Mouse (Mus musculus) thymus, adult 2 months (tissue): Measurements from ENCODE around the gene Fbxl18. TPM values are rescaled to one million over a fixed set of nuclear protein-coding genes. Genes with fewer than 3 reads are reported as not detected.

Experiments
- DNase-seq: peaks from one replicate; pipeline ENCODE4 v3.0.0; 2021
- H3K27ac ChIP-seq: fragments of 200-500 bp; 2 replicates; pipeline ENCODE4 v1.5.1; 2012; ENCODE audit warnings: low read length, control low read depth; ENCODE audit not compliant: control insufficient read depth, insufficient read depth
- H3K27me3 ChIP-seq: fragments of 200-500 bp; 2 replicates; pipeline ENCODE4 v1.6.1; 2012; ENCODE audit warnings: mild to moderate bottlenecking, low read length, moderate library complexity, mixed read lengths; ENCODE audit not compliant: control insufficient read depth, insufficient read depth
- H3K36me3 ChIP-seq: fragments of 200-500 bp; 2 replicates; pipeline ENCODE4 v1.6.1; 2012; ENCODE audit warnings: mild to moderate bottlenecking, low read length, moderate library complexity; ENCODE audit not compliant: control insufficient read depth, insufficient read depth
- H3K4me1 ChIP-seq: fragments of 200-500 bp; replicated peaks from 2 replicates; pipeline ENCODE4 v1.6.1; 2012; ENCODE audit warnings: low read length; ENCODE audit not compliant: control insufficient read depth, insufficient read depth
- H3K4me3 ChIP-seq: fragments of 200-500 bp; 2 replicates; pipeline ENCODE4 v1.5.1; 2012; ENCODE audit warnings: mild to moderate bottlenecking, low read length, control low read depth, moderate library complexity; ENCODE audit not compliant: control insufficient read depth, insufficient read depth
- CTCF ChIP-seq: fragments of 200-500 bp; IDR thresholded peaks from 2 replicates; pipeline ENCODE4 v1.5.1; 2012; ENCODE audit warnings: mild to moderate bottlenecking, control low read depth, low read length, moderate library complexity, borderline replicate concordance; ENCODE audit not compliant: control insufficient read depth, poor library complexity, insufficient read depth; ENCODE audit errors: extremely low read depth
- POLR2A ChIP-seq: fragments of 200-500 bp; IDR thresholded peaks from 2 replicates; pipeline ENCODE4 v1.6.1; 2012; ENCODE audit warnings: mild to moderate bottlenecking, low read length, control low read depth, moderate library complexity; ENCODE audit not compliant: control insufficient read depth, poor library complexity, insufficient read depth; ENCODE audit errors: extremely low read depth
- WGBS: fragments of 180-500 bp; shearing (Covaris S2); methylation state at CpG from one replicate; pipeline ENCODE4 v1.1.7; 2018; 5-methylcytosine and 5-hydroxymethylcytosine counted together
- polyA plus RNA-seq: library from polyadenylated mRNA; depleted of rRNA; stranded (reverse); fragments of >200 nt; gene quantifications from 2 replicates; pipeline ENCODE4 v1.2.3, GENCODE M21; 2012

Fbxl18 gene
- polyA plus RNA-seq, 1 experiment, result 25.8 TPM

- WGBS, result 84% methylated on average over 10 of the region's 10 CpGs
- no peaks in the 10 kb centered on the region for H3K27me3 ChIP-seq
- no peak overlapping the region for H3K27ac ChIP-seq
- H3K36me3 ChIP-seq, result no peaks in the 10 kb centered on the region
- DNase-seq, result no peak
- no peak overlapping the region for H3K4me3 ChIP-seq
- no peak for TF ChIP-seq CTCF
- H3K4me1 ChIP-seq, result no peaks in the 10 kb centered on the region
These were observed 40.3 kb downstream of the Fbxl18 start for GRCm38 (mm10) chr5:142854877-142855276.

GRCm38 (mm10) chr5:142853585-142853984, 41.6 kb downstream of the Fbxl18 start:
- TF ChIP-seq POLR2A, result no peak
- no peak for TF ChIP-seq CTCF
- Histone ChIP-seq H3K36me3 (no peaks in the 10 kb centered on the region), H3K27ac (no peak overlapping the region), H3K27me3 (no peaks in the 10 kb centered on the region), H3K4me1 (no peaks in the 10 kb centered on the region), H3K4me3 (no peak overlapping the region)
- DNase-seq, result no peak
- WGBS, result 74% methylated on average over 6 of the region's 6 CpGs

GRCm38 (mm10) chr5:142851681-142852049, 43.6 kb downstream of the Fbxl18 start:
- no peaks in the 10 kb centered on the region for H3K27me3 ChIP-seq
- no peak overlapping the region for H3K27ac ChIP-seq
- no peaks in the 10 kb centered on the region for H3K36me3 ChIP-seq
- 76% methylated on average over 5 of the region's 5 CpGs for WGBS
- TF ChIP-seq CTCF, result no peak
- TF ChIP-seq POLR2A, result no peak
- no peak overlapping the region for H3K4me3 ChIP-seq
- H3K4me1 ChIP-seq, result no peaks in the 10 kb centered on the region
- no peak for DNase-seq

GRCm38 (mm10) chr5:142850916-142851680, 44.1 kb downstream of the Fbxl18 start:
- DNase-seq, result no peak
- no peak for TF ChIP-seq POLR2A
- TF ChIP-seq CTCF, result no peak
- 74% methylated on average over 7 of the region's 7 CpGs for WGBS
- Histone ChIP-seq H3K4me3 (no peak overlapping the region), H3K36me3 (no peaks in the 10 kb centered on the region), H3K27me3 (no peaks in the 10 kb centered on the region), H3K4me1 (no peaks in the 10 kb centered on the region), H3K27ac (no peak overlapping the region)

- H3K27ac ChIP-seq, result no peak overlapping the region
- DNase-seq, result no peak
- no peaks in the 10 kb centered on the region for H3K36me3 ChIP-seq
- TF ChIP-seq CTCF (no peak), POLR2A (no peak)
- H3K4me1 ChIP-seq, result no peaks in the 10 kb centered on the region
- H3K4me3 ChIP-seq, result no peak overlapping the region
- WGBS, result 93% methylated on average over 9 of the region's 9 CpGs
- no peaks in the 10 kb centered on the region for H3K27me3 ChIP-seq
These were observed 44.7 kb downstream of the Fbxl18 start for GRCm38 (mm10) chr5:142850476-142850875.

GRCm38 (mm10) chr5:142848911-142849310, 46.3 kb downstream of the Fbxl18 start:
- TF ChIP-seq POLR2A (no peak), CTCF (no peak)
- DNase-seq, result no peak
- WGBS, result 98% methylated on average over 7 of the region's 7 CpGs
- H3K27me3 ChIP-seq, result no peaks in the 10 kb centered on the region
- no peaks in the 10 kb centered on the region for H3K36me3 ChIP-seq
- no peak overlapping the region for H3K27ac ChIP-seq
- H3K4me1 ChIP-seq, result no peaks in the 10 kb centered on the region
- no peak overlapping the region for H3K4me3 ChIP-seq

GRCm38 (mm10) chr5:142848149-142848548, 47.1 kb downstream of the Fbxl18 start:
- Histone ChIP-seq H3K27me3 (no peaks in the 10 kb centered on the region), H3K4me3 (no peak overlapping the region), H3K4me1 (no peaks in the 10 kb centered on the region), H3K27ac (no peak overlapping the region), H3K36me3 (no peaks in the 10 kb centered on the region)
- TF ChIP-seq POLR2A (no peak), CTCF (no peak)
- 87% methylated on average over 3 of the region's 3 CpGs for WGBS
- no peak for DNase-seq
